Comparison of ENCODE assay signal across 8 mouse cellular contexts in the genomic region with DNA sequence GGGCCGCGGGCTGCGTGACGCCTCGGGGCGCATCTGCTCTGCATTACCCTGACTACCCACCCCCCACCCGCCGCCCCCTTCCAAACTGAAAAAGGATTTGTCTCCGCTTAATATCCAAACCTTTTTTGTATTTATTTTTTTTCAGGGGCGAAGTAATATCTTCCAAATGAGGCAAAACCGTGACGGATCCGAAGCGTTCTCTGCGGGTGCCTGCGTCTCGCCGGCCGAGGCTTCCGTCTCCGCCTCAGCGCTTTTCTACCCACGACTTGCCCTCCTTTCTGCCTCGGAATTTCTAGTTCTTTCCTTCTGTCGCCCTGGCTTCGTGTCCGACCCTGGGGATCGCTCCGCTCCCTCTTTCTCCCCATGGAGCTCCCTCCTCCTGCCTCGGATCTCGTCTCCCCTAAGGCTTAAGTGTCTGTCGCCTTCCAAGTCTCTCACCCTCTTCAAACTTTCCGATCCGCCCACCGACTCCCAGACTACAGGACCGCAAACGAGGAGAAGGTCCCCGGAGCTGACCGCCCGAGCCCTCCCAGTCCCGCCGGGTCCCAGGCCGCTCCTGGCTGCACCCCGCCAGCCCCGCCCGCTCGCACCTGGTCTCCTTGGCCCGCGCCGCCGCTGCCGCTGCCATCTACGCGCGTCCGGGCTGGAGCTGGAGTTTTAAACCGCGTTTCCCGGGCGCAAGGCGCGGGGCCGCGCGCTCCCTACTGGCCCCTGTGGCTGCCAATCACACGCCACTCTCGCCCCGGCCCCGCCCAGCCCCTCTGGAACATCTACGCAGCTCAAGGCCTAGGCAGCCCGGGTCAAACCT. TPM values are rescaled to one million over a fixed set of nuclear protein-coding genes. Genes with fewer than 3 reads are reported as not detected.
A peak's percentile ranks its signal among the peaks of the same experiment; 100 is the strongest.
DNase-seq lines count a peak whose midpoint lies in the region; ATAC-seq and TF ChIP-seq lines count a peak whose summit lies in the region.

Gene Dmbx1, minus strand, starts transcription at position 632 of the 808 bp plus-strand sequence.

- H3K4me1 ChIP-seq in megakaryocyte, embryonic 14.5 days = peaks cover 43% of the 10 kb centered on the region
- peaks cover 58% of the 10 kb centered on the region for H3K4me1 ChIP-seq in embryonic facial prominence, embryonic 10.5 days
- H3K4me1 ChIP-seq in hindbrain, embryonic 14.5 days (replicated peaks; ENCODE audit: control insufficient read depth, insufficient read depth, low read length) = peaks cover 15% of the 10 kb centered on the region; the same call in 1 of the 2 replicates
- H3K4me1 ChIP-seq in liver, postnatal 0 days (ENCODE audit: insufficient read depth) = peaks cover 10% of the 10 kb centered on the region
- peaks cover 13% of the 10 kb centered on the region for H3K4me1 ChIP-seq in small intestine, adult 2 months (ENCODE audit: control insufficient read depth, insufficient read depth, insufficient read length, low read length)

- TF ChIP-seq CTCF in liver, postnatal 0 days (IDR thresholded peaks at IDR 0.05; ENCODE audit: low read depth) = no peak
- no peak for TF ChIP-seq CTCF in small intestine, adult 2 months (IDR thresholded peaks at IDR 0.05; ENCODE audit: extremely low read depth, insufficient read length, insufficient replicate concordance, low read depth, low read length)

- ATAC-seq in megakaryocyte, adult 5-6 weeks (ENCODE audit: poor library complexity, severe bottlenecking) = no peak
- ATAC-seq in hindbrain, embryonic 14.5 days (ENCODE audit: low FRiP score) = no peak
- no peak for ATAC-seq in liver, postnatal 0 days

- peak within 1 kb of the TSS; percentile 59 for H3K4me3 ChIP-seq in megakaryocyte, embryonic 14.5 days (replicated peaks)
- H3K4me3 ChIP-seq in embryonic facial prominence, embryonic 10.5 days = peak within 1 kb of the TSS; percentile 63
- H3K4me3 ChIP-seq in hindbrain, embryonic 14.5 days (replicated peaks; ENCODE audit: low read length) = peak within 1 kb of the TSS; percentile 20
- peak within 1 kb of the TSS; percentile 25; the same call in 1 of the 2 replicates for H3K4me3 ChIP-seq in liver, postnatal 0 days (ENCODE audit: low read depth, low read length)
- peak within 1 kb of the TSS; percentile 23 for H3K4me3 ChIP-seq in small intestine, adult 2 months (ENCODE audit: low read depth, low read length)

- H3K27me3 ChIP-seq in megakaryocyte, embryonic 14.5 days (replicated peaks) = peaks cover 99% of the 10 kb centered on the region
- peaks cover 100% of the 10 kb centered on the region for H3K27me3 ChIP-seq in embryonic facial prominence, embryonic 10.5 days (replicated peaks; ENCODE audit: low read depth, poor library complexity, severe bottlenecking)
- peaks cover 92% of the 10 kb centered on the region for H3K27me3 ChIP-seq in hindbrain, embryonic 14.5 days (ENCODE audit: control insufficient read depth, insufficient read depth, low read length)
- H3K27me3 ChIP-seq in liver, postnatal 0 days (ENCODE audit: insufficient read depth, low read length) = peaks cover 100% of the 10 kb centered on the region
- peaks cover 93% of the 10 kb centered on the region for H3K27me3 ChIP-seq in small intestine, adult 2 months (ENCODE audit: control insufficient read depth, insufficient read depth, low read length)

- no peaks in the 10 kb centered on the region for H3K36me3 ChIP-seq in megakaryocyte, embryonic 14.5 days (replicated peaks; ENCODE audit: low read length)
- no peaks in the 10 kb centered on the region for H3K36me3 ChIP-seq in embryonic facial prominence, embryonic 10.5 days (replicated peaks)
- no peaks in the 10 kb centered on the region for H3K36me3 ChIP-seq in hindbrain, embryonic 14.5 days (replicated peaks; ENCODE audit: control insufficient read depth, insufficient read depth)
- no peaks in the 10 kb centered on the region for H3K36me3 ChIP-seq in liver, postnatal 0 days (replicated peaks; ENCODE audit: insufficient read depth, low read length)
- no peaks in the 10 kb centered on the region for H3K36me3 ChIP-seq in small intestine, adult 2 months (ENCODE audit: control insufficient read depth, insufficient read depth, low read length)

- TF ChIP-seq EP300 in liver, postnatal 0 days (IDR thresholded peaks at IDR 0.05; ENCODE audit: low read depth) = no peak

- no peak for TF ChIP-seq POLR2A in small intestine, adult 2 months (IDR thresholded peaks at IDR 0.05; ENCODE audit: low read depth, low read length)

- peak; percentile 87 for DNase-seq in embryonic facial prominence, embryonic 10.5 days (ENCODE audit: low spot score)
- no peak for DNase-seq in hindbrain, embryonic 14.5 days (ENCODE audit: low spot score)
- DNase-seq in liver, postnatal 0 days = peak; percentile 27
- DNase-seq in left cerebral cortex, adult 8-10 months (ENCODE audit: low spot score in 2 of 2) = no peak
- no peak for DNase-seq in right cerebral cortex, postnatal 14 days

- H3K9me3 ChIP-seq in megakaryocyte, embryonic 14.5 days = no peaks in the 10 kb centered on the region
- H3K9me3 ChIP-seq in embryonic facial prominence, embryonic 10.5 days = no peaks in the 10 kb centered on the region
- no peaks in the 10 kb centered on the region for H3K9me3 ChIP-seq in hindbrain, embryonic 14.5 days (ENCODE audit: control insufficient read depth, low read length)
- no peaks in the 10 kb centered on the region for H3K9me3 ChIP-seq in liver, postnatal 0 days (ENCODE audit: low read length)

- 0 out of 2 replicates have a peak within 1 kb of the TSS, but pooled peaks have one; percentile 5 for H3K27ac ChIP-seq in embryonic facial prominence, embryonic 10.5 days (replicated peaks)
- no peak within 1 kb of the TSS for H3K27ac ChIP-seq in hindbrain, embryonic 14.5 days
- no peak within 1 kb of the TSS for H3K27ac ChIP-seq in liver, postnatal 0 days (ENCODE audit: low read depth)
- no peak within 1 kb of the TSS for H3K27ac ChIP-seq in small intestine, adult 2 months (ENCODE audit: insufficient read depth, low read depth, low read length)

- peak within 1 kb of the TSS; percentile 48 for H3K4me2 ChIP-seq in hindbrain, embryonic 14.5 days (replicated peaks)
- peak within 1 kb of the TSS; percentile 24; the same call in 1 of the 2 replicates for H3K4me2 ChIP-seq in liver, postnatal 0 days (ENCODE audit: low read depth, low read length)

- H3K9ac ChIP-seq in hindbrain, embryonic 14.5 days = no peak within 1 kb of the TSS; the same call in 1 of the 2 replicates
- H3K9ac ChIP-seq in liver, postnatal 0 days (replicated peaks) = no peak within 1 kb of the TSS

- under 1% methylated on average over 71 of the region's 71 CpGs for WGBS in embryonic facial prominence, embryonic 10.5 days
- WGBS in hindbrain, embryonic 14.5 days = under 1% methylated on average over 67 of the region's 71 CpGs
- 3% methylated on average over 70 of the region's 71 CpGs for WGBS in liver, postnatal 0 days (ENCODE audit: insufficient replicate concordance)
- 1% methylated on average over 71 of the region's 71 CpGs for WGBS in small intestine, adult 2 months

RNA-seq across cellular contexts. Expression of gene Dmbx1, which starts in this region (rescaled TPM):
- not detected in 2 replicates for polyA plus RNA-seq in megakaryocyte, embryonic 14.5 days (2012; ENCODE audit: insufficient read depth, low replicate concordance)
- not detected in 2 replicates for total RNA-seq in megakaryocyte, adult 5-6 weeks (2015)
- not detected in 2 replicates for total RNA-seq in megakaryocyte, adult 5-6 weeks (2017)
- 1.7 and 2.5 TPM in 2 replicates for polyA plus RNA-seq in embryonic facial prominence, embryonic 10.5 days (2016; fragmentation: Nextera tagmentation; extraction: Ambion mirVana)
- polyA plus RNA-seq in hindbrain, embryonic 14.5 days (2014; fragmentation: Nextera tagmentation; extraction: Ambion mirVana) = 2.7 and 3.3 TPM in 2 replicates
- not detected in 2 replicates for polyA plus RNA-seq in liver, postnatal 0 days (2015; fragmentation: Nextera tagmentation; extraction: Ambion mirVana)
- polyA plus RNA-seq in small intestine, adult 2 months (2012; rRNA removed) = not detected in 2 replicates
- under 1 TPM in 2 of 4 experiments, not detected in 2; 0.09 to 0.36 TPM for total RNA-seq in left cerebral cortex, adult 8-10 months (2022)

Comparison
In these comparisons a context has a peak if more than half of its experiments do, and no peak if none do; other contexts are left out.
1. Peak in DNase-seq, H3K4me3 ChIP-seq and H3K4me2 ChIP-seq in liver, postnatal 0 days; RNA of the gene not detected or under 1 TPM.